Mouse (Mus musculus) CD4-positive helper T cell, adult 2 months (primary cell): ENCODE data around the gene Gm11437.

Experiments
- DNase-seq: peaks from one replicate; pipeline ENCODE4 v3.0.0-alpha.2; 2012; ENCODE audit warnings: low read depth, missing footprints, low spot score

Gm11437 gene

DNA sequence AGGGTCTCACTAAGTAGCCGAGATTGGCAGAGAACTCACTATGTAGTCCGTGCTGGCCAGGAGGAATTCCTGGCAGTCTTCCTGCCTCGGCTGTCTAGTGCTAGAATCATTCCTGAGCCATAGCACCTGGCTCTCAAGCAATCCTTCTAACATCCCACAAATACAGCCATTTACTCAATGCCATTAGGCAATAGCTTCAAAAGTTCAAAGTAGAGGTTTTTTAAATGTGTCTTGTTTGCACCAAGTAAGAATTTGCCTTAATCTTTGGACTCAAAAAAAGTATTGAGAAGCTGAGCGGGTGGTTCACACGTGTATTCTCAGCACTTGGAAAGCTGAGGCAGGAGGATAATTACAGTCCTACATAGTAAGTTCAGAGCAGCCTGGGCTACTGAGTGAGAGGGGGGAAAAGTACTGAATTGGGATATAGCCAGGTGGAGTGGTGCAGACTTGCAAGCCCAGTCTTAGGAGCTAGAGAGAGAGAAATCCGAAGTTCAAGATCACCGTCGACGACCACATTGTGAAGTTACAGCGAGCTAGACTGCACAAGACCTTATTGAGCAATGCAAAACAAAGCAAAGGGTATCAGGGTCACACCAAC lies 22.0 kb downstream of the Gm11437 start:
- DNase-seq = no peak

- peak; percentile 58 for DNase-seq
Observed at GRCm38 (mm10) chr11:84141752-84142151, 25.5 kb downstream of the Gm11437 start.

DNA sequence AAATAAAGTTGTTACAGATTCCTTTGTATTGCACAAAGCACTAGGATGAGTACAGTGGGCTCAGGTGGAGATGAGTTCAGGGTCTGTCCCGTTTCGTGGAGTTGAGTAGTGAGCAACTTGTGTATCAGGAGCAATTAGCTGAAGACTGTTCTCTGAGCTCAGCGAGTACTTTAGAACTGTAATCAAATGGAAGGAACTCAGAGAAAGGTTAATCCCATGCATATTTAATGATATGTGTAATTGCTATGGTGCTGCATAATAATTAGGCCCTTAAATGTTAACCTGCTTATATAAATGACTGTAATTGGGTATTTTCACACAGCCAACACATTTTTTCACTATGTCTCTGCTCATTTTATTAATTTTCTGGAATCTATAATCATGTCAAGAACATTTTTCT lies 30.8 kb downstream of the Gm11437 start:
- DNase-seq = no peak

DNA sequence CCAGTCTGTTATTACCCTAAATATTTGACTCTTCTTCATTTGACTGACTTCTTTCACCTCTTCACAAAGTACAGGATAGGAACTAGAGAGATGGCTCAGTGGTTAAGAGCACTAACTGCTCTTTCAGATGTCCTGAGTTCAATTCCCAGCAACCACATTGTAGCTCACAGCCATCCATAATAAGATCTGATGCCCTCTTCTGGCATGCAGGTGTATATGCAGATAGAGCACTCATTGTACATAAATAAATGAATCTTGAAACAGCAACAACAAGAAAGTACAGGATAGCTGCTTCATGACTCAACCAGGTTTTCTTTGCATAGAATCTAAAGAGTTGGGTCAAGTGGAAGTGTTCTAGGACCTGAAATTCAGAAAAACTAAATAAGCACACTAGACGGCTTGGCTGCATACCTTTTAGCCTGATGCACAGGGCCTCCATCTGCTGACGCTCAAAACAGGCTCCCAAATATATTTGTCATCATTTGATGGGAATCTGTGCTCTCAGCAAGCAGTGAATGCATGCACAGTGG lies 32.9 kb downstream of the Gm11437 start:
- DNase-seq = peak; percentile 20

DNA sequence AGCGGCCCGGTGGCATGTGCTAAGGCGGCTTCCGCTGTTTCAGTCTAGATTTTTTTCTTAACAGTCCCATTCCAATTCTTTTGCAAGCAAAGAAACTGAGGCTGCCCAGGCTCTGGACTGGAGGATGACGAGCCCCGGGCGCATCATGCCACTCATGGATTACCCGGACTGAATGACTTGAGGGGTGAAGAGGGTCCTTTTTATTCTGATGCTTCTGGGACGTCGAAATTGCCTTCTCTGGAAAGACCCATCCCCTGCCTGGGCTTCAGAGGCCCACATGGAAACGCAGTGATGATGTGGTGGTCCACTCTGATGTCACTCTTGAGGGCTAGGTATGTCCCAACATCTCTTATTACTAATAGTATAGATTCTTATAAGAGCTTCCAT lies 37.5 kb downstream of the Gm11437 start:
- no peak for DNase-seq

DNA sequence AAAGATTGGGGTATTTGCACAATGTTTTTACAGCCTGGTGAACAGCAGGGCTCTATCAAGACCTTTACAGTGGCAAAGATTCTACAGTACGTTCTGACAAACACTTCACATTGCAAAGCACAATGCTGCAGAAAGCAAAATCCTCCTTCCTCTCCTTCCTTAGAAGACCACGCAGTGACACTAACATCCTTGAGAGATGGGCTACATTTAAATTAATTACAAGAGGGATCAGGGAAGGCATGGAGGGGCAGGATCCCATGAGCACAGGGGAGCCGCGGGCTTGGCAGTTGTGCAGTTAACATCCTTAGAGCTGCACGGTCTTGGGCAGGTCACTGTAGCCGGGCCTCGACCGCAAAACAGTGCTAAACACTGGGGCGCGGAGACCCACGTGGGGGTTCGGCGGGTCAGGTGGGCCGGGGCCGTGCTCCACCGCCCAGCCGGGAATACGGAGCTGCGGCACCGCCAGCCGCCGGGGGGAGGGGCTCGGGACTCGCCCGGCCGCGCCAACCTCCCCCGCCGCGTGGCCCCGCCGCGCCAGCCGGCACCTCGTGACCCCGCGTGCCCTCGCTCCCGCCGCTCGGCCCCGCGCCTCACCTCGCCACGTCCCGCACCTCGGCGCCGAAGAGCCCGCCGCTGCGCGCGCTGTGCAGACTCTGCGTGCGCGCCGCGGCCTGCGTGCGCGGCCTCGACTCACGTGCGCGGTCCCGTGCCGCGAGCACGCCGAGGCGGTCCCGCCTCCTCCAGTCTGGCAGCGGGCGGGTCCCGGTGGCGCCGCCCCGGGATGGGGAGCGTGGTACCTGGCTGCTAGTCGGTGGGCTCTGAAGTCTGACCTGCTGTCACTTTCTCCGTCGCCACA lies 38.1 kb downstream of the Gm11437 start, which contains the start of the genes Tada2a and Acaca:
Tada2a (minus strand) TSS at position 658 of the 856 bp plus-strand sequence.
Acaca (plus strand) TSS at position 730 of the 856 bp plus-strand sequence.
- peak; percentile 89 for DNase-seq

DNA sequence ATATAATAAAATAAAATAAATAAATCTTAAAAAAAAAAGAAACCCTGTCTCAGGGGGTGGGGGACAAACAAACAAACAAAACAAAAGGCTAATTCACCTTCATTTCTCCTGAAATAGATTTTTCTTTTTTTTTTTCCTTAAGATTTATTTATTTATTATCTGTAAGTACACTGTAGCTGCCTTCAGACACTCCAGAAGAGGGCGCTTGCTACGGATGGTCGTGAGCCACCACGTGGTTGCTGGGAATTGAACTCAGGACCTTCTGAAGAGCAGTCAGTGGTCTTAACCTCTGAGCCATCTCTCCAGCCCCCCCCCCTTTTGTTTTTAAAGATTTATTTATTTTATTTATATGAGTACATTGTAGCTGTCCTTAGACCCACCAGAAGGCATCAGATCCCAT lies 39.3 kb downstream of the Gm11437 start:
- DNase-seq = peak; percentile 34

DNA sequence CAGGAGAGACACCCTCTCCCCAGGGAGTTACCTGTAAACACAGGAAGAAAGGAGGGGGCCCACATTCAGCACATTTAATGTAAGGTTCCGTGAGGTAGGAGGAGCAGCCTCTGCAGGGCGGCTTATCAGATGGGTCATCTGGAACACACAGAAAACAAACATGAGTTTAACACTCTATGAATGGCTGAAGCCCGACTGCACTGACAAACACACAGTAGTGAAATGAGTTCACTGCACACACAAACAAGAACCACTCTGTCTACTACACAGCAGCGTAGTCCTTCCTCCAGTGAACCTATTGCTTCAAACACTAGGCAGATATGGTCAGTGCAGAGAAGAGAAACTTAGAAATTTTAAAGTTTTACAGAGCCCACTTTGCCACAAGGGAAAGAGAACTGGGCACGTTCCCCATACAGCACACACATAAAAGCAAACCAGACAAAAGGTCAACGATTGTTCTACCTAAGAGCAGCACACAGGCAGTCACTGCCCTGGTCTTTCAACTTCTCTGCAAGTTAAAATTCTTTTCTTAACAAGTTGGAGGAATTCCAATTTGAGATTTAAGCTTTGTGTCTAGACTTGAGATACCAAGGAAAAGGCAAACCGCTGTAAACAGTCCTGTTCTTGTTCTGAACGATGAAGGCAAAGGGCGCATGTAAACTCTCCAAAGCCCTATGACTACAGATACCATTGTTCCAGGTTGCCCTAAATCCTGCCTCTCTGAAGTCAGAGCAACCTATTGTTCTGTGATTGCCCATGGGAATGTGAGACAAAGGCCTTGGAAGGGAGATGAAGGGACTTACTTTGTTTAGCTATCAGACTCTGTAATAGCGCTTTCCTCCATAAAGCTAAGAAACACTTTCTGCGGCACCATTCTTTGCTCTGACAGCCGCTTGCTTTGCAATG lies 46.0 kb downstream of the Gm11437 start:
- no peak for DNase-seq

- DNase-seq = no peak
Observed at GRCm38 (mm10) chr11:84117431-84117830, 49.8 kb downstream of the Gm11437 start.

GRCm38 (mm10) chr11:84116221-84116620 lies 51.1 kb downstream of the Gm11437 start:
- no peak for DNase-seq

DNA sequence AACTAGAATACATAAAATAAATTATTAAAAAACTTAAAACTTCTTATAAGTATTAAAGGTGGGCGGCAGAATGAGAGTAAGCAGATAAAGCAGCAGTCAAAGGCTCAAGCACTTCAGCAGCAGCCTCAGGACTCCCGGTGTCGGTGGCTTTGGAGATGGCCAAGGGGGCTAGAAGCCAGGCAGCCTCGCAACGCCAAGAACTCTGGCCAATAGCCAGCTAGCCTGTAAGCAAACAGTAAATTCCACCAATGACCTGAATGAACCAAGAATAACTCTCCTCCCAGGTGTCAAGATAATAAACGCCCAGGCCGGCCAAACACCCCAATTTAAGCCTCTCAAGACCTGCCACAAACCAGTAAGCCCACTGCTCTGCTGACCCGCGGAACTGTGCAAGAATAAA lies 51.6 kb downstream of the Gm11437 start:
- DNase-seq = no peak

- no peak for DNase-seq
Observed at GRCm38 (mm10) chr11:84113623-84114022, 53.7 kb downstream of the Gm11437 start.

DNA sequence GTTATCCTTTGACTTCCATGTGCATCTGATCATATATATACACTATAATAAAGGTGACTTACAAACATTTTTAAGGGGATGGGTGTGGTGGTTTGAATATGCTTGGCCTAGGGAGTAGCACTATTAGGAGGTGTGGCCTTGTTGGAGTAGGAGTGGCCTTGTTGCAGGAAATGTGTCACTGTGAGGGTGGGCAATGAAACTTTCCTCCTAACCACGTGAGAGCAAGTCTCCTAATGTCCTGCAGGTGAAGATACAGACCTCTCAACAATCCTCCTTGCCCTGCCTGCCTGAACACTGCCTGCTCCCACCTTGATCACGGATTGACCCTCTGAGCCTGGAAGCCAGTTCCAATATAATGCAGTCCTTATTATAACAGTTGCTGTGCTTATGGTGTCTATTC lies 60.1 kb downstream of the Gm11437 start:
- no peak for DNase-seq

DNA sequence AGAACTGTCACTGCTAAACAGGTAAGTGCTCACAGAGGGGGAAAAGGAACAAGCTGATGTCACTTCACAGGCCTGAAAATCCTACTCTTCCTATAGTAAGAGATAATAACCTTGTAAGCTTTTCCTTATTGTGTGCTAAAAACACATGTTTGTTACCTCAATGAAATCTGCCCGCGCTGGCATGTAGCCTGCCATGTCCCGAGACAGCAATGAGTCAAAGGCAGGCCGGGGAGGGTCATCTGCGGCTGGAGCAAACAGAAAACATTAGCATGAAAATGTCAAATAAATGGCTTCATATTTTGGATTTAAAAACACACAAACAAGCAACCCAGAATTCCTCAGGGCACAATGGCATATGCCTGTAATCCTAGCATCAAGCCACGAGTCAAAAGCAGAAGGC lies 63.2 kb downstream of the Gm11437 start:
- no peak for DNase-seq

- no peak for DNase-seq
Observed at GRCm38 (mm10) chr11:84101182-84101581, 66.1 kb downstream of the Gm11437 start.
